Mouse (Mus musculus) midbrain, embryonic 12.5 days (tissue): ENCODE results near the gene Anks1. TPM values are rescaled to one million over a fixed set of nuclear protein-coding genes. Genes with fewer than 3 reads are reported as not detected.

ENCODE experiments used
- ATAC-seq: fragments of 200-750 bp; cut with Nextera tagmentation; 2 replicates; pipeline ENCODE4 v1.8.0; 2017; ENCODE audit warnings: low read depth, moderate TSS enrichment, moderate library complexity; ENCODE audit not compliant: low FRiP score
- H3K27ac ChIP-seq: fragments of 300-500 bp; sonication (generic); replicated peaks from 2 replicates; pipeline ENCODE4 v1.5.1; 2016; ENCODE audit warnings: mild to moderate bottlenecking
- H3K27me3 ChIP-seq: fragments of 300-500 bp; sonication (generic); 2 replicates; pipeline ENCODE4 v1.6.1; 2016; ENCODE audit warnings: mild to moderate bottlenecking
- H3K36me3 ChIP-seq: fragments of 300-500 bp; sonication (generic); 2 replicates; pipeline ENCODE4 v1.6.1; 2016
- H3K4me1 ChIP-seq: fragments of 300-500 bp; sonication (generic); 2 replicates; pipeline ENCODE4 v1.6.1; 2016
- H3K4me2 ChIP-seq: fragments of 300-500 bp; sonication (generic); replicated peaks from 2 replicates; pipeline ENCODE4 v1.6.1; 2016; ENCODE audit warnings: mild to moderate bottlenecking, moderate library complexity
- H3K4me3 ChIP-seq: fragments of 300-500 bp; sonication (generic); 2 replicates; pipeline ENCODE4 v1.5.1; 2016; ENCODE audit warnings: mild to moderate bottlenecking
- H3K9ac ChIP-seq: fragments of 300-500 bp; sonication (generic); replicated peaks from 2 replicates; pipeline ENCODE4 v1.6.1; 2016; ENCODE audit warnings: mild to moderate bottlenecking, moderate library complexity
- H3K9me3 ChIP-seq: fragments of 300-500 bp; sonication (generic); 2 replicates; pipeline ENCODE4 v1.6.1; 2016; ENCODE audit warnings: mild to moderate bottlenecking
- whole genome bisulfite sequencing: fragments of 180-500 bp; shearing (Covaris S2); methylation state at CpG from one replicate; pipeline ENCODE4 v1.1.7; 2016; 5-methylcytosine and 5-hydroxymethylcytosine counted together
- polyA plus RNA-seq: library from polyadenylated mRNA; unstranded; fragments of >200 nt; fragmentation: Nextera tagmentation; extraction: Ambion mirVana; gene quantifications from 2 replicates; pipeline ENCODE4 v1.2.1, GENCODE M21; 2016

Gene Anks1
- polyA plus RNA-seq, 1 experiment from 2014 or later, result 60.7 TPM

DNA sequence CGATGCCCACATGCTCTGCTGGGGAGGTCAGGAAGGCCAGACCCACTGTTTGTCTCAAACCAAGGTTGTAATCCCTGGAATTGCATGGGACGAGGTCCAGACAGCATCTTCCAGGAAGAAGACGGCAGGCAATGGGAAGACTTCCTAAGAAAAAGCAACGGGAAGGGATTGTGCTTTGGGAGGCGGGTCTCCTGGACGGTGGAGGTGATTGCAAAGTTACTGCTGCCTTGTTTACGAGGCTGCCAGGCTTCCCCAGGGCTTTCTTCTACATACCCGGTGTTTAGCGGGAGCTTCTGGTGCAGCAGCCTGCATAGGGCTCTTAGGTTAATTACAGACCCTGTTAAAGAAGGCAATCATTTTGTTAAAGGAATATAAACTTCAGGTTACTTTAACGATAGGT, 119.1 kb downstream of the Anks1 start:
- peaks cover 48% of the 10 kb centered on the region for H3K4me1 ChIP-seq
- H3K9me3 ChIP-seq, result no peaks in the 10 kb centered on the region
- no peak overlapping the region for H3K4me2 ChIP-seq
- no peaks in the 10 kb centered on the region for H3K36me3 ChIP-seq
- H3K9ac ChIP-seq, result no peak overlapping the region
- no peak overlapping the region for H3K4me3 ChIP-seq
- 73% methylated on average over 10 of the region's 10 CpGs for WGBS
- no peak for ATAC-seq
- H3K27ac ChIP-seq, result 0 out of 2 replicates have a peak overlapping the region, but pooled peaks have one; percentile 20
- no peaks in the 10 kb centered on the region for H3K27me3 ChIP-seq

GRCm38 (mm10) chr17:28029308-28029707, 120.2 kb downstream of the Anks1 start:
- Histone ChIP-seq H3K9me3 (no peaks in the 10 kb centered on the region), H3K36me3 (no peaks in the 10 kb centered on the region), H3K9ac (no peak overlapping the region; the same call in 1 of the 2 replicates), H3K27ac (0 out of 2 replicates have a peak overlapping the region, but pooled peaks have one; percentile 25), H3K4me3 (no peak overlapping the region), H3K4me1 (peaks cover 51% of the 10 kb centered on the region), H3K27me3 (no peaks in the 10 kb centered on the region), H3K4me2 (no peak overlapping the region)
- 66% methylated on average over 2 of the region's 2 CpGs for WGBS
- ATAC-seq, result no peak

DNA sequence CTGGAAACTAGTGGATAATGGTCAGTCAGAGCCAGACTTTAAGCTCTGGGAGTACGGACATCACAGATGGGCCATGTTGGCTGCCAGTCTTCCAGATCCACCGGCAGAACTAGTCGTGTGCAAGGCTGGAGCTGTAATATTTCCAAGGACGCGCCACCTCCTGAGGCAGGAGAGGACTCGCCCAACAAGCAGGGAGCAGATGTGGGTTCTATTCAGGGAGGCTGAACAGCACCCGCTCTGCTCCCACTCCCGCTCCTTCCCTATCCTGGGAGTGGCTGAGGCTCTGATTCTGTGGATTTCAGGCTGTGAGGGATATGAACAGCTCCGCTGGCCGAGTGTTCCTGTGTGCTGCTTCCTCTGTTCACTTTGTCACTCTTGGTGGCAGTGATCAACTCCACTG, 121.3 kb downstream of the Anks1 start:
- H3K9ac ChIP-seq, result no peak overlapping the region
- WGBS, result 91% methylated on average over 10 of the region's 10 CpGs
- H3K36me3 ChIP-seq, result no peaks in the 10 kb centered on the region
- H3K4me1 ChIP-seq, result peaks cover 53% of the 10 kb centered on the region
- H3K27ac ChIP-seq, result peak overlapping the region; percentile 10; the same call in 1 of the 2 replicates
- H3K4me3 ChIP-seq, result no peak overlapping the region
- H3K9me3 ChIP-seq, result no peaks in the 10 kb centered on the region
- H3K4me2 ChIP-seq, result no peak overlapping the region
- ATAC-seq, result no peak
- no peaks in the 10 kb centered on the region for H3K27me3 ChIP-seq

DNA sequence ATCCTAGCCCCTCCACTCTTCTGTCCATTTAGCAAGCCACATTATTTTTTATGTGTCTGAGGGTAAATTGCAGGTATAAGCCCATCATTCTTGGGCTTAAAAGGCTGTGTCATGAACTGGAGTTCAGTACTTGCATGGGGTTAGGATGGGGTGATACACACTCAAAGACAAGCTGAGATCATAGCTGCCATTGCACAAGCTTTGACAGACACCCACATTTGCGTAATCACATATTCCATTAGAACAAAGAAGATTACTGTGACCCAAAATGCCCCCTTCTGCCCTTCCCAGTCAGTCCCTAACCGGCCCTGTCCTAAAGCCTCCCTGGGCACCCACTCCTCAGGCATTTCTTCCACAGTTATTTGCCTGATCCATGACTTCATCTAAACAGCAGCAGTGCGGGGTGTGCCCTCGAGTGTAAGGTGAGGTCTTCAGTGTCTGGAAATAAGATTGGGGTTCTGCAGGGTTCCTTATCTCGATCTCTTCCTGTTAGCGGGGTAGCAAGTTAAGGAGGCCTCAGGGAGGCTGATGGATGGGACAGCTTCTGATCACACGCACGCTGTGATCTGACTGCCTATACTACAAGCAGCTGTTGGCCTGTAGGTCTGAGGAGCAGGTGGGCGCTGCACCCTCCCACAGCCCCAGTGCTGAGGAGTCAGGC, 122.3 kb downstream of the Anks1 start:
- H3K27ac ChIP-seq, result no peak overlapping the region
- WGBS, result 83% methylated on average over 9 of the region's 9 CpGs
- H3K9ac ChIP-seq, result no peak overlapping the region
- no peak for ATAC-seq
- H3K27me3 ChIP-seq, result no peaks in the 10 kb centered on the region
- peaks cover 43% of the 10 kb centered on the region for H3K4me1 ChIP-seq
- H3K36me3 ChIP-seq, result no peaks in the 10 kb centered on the region; the same call in 1 of the 2 replicates
- no peak overlapping the region for H3K4me3 ChIP-seq
- no peaks in the 10 kb centered on the region for H3K9me3 ChIP-seq
- H3K4me2 ChIP-seq, result no peak overlapping the region

DNA sequence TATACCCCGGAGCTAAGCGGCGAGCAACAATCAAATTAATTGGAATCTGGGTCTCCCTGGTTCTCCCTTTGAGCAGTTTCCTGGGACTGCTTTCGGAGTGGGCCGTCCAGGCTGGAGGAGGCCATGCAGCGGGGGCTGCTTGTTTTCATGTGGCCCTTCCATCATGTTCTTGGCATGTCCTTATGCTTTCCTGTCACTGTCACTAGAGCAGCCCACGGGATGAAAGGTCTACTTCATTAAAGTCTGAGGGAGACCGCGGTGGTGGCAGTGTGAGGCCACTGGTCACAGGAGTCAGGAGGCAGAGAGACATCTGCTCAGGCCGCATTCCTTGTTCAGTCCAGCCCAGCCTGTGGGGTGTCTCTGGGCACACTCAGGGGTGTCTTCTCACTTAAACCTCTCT, 123.1 kb downstream of the Anks1 start:
- peaks cover 48% of the 10 kb centered on the region for H3K4me1 ChIP-seq
- WGBS, result 73% methylated on average over 10 of the region's 10 CpGs

GRCm38 (mm10) chr17:28033046-28033580, 124.0 kb downstream of the Anks1 start:
- 20% methylated on average over 3 of the region's 3 CpGs for WGBS
- Histone ChIP-seq H3K9me3 (no peaks in the 10 kb centered on the region), H3K4me2 (no peak overlapping the region), H3K27me3 (no peaks in the 10 kb centered on the region), H3K4me1 (peaks cover 52% of the 10 kb centered on the region), H3K36me3 (no peaks in the 10 kb centered on the region; the same call in 1 of the 2 replicates), H3K9ac (0 out of 2 replicates have a peak overlapping the region, but pooled peaks have one; percentile 28), H3K4me3 (no peak overlapping the region), H3K27ac (peak overlapping the region; percentile 83)
- ATAC-seq, result peak; percentile 31; the same call in 1 of the 2 replicates

More for the DNA sequence above, 123.1 kb downstream of the Anks1 start:
- H3K9ac ChIP-seq, result peak overlapping the region; percentile 20; the same call in 1 of the 2 replicates
- H3K27ac ChIP-seq, result peak overlapping the region; percentile 83
- ATAC-seq, result no peak
- H3K4me3 ChIP-seq, result no peak overlapping the region
- no peaks in the 10 kb centered on the region; the same call in 1 of the 2 replicates for H3K36me3 ChIP-seq
- no peaks in the 10 kb centered on the region for H3K9me3 ChIP-seq
- H3K4me2 ChIP-seq, result no peak overlapping the region
- H3K27me3 ChIP-seq, result no peaks in the 10 kb centered on the region

DNA sequence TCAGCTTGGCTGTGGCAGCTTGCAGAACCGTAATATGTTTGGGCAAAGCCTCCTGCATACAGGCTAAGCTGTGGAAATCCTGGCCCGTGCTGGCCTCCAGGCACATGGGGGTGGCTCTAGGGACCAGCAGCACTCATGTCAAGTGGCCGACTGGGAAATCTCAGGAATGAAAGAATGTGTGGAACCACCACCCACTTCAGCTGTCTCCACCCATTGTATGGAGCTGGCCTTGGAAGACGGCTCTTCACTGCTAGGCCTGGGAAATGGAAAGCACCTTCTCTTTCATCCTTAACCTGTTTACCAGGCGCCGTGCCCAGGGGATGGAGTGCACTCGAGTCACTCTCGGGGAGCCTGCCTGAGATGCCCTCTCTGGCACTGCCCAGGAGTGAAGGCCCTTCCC, 125.9 kb downstream of the Anks1 start:
- H3K9me3 ChIP-seq, result no peaks in the 10 kb centered on the region
- H3K4me2 ChIP-seq, result no peak overlapping the region
- 85% methylated on average over 8 of the region's 8 CpGs for WGBS
- H3K27me3 ChIP-seq, result 0 out of 2 replicates have a peak, but pooled peaks cover 2% of the 10 kb centered on the region
- no peak for ATAC-seq
- H3K4me1 ChIP-seq, result peaks cover 48% of the 10 kb centered on the region
- no peak overlapping the region for H3K27ac ChIP-seq
- H3K9ac ChIP-seq, result no peak overlapping the region
- H3K4me3 ChIP-seq, result no peak overlapping the region
- no peaks in the 10 kb centered on the region; the same call in 1 of the 2 replicates for H3K36me3 ChIP-seq

GRCm38 (mm10) chr17:28036813-28037756, 128.0 kb downstream of the Anks1 start:
- peaks cover 59% of the 10 kb centered on the region for H3K4me1 ChIP-seq
- ATAC-seq, result 0 out of 2 replicates have a peak, but pooled peaks have one; percentile 44
- peak overlapping the region; percentile 82 for H3K27ac ChIP-seq
- 0 out of 2 replicates have a peak, but pooled peaks cover 2% of the 10 kb centered on the region for H3K27me3 ChIP-seq
- no peak overlapping the region for H3K4me3 ChIP-seq
- H3K4me2 ChIP-seq, result no peak overlapping the region
- H3K36me3 ChIP-seq, result no peaks in the 10 kb centered on the region; the same call in 1 of the 2 replicates
- no peaks in the 10 kb centered on the region for H3K9me3 ChIP-seq
- H3K9ac ChIP-seq, result no peak overlapping the region; the same call in 1 of the 2 replicates
- 68% methylated on average over 14 of the region's 14 CpGs for WGBS

- Histone ChIP-seq H3K4me3 (peak overlapping the region; percentile 35), H3K36me3 (no peaks in the 10 kb centered on the region; the same call in 1 of the 2 replicates), H3K27ac (peak overlapping the region; percentile 86), H3K27me3 (0 out of 2 replicates have a peak, but pooled peaks cover 2% of the 10 kb centered on the region), H3K9me3 (no peaks in the 10 kb centered on the region), H3K4me2 (peak overlapping the region; percentile 49), H3K4me1 (peaks cover 57% of the 10 kb centered on the region), H3K9ac (peak overlapping the region; percentile 43)
- ATAC-seq, result peak; percentile 76
- WGBS, result 17% methylated on average over 16 of the region's 16 CpGs
Measured at GRCm38 (mm10) chr17:28040620-28041019, 131.5 kb downstream of the Anks1 start.

- 66% methylated on average over 13 of the region's 13 CpGs for WGBS
- Histone ChIP-seq H3K9ac (peak overlapping the region; percentile 43), H3K27me3 (0 out of 2 replicates have a peak, but pooled peaks cover 2% of the 10 kb centered on the region), H3K4me1 (peaks cover 57% of the 10 kb centered on the region), H3K9me3 (no peaks in the 10 kb centered on the region), H3K27ac (peak overlapping the region; percentile 86), H3K36me3 (peaks cover 1% of the 10 kb centered on the region), H3K4me3 (peak overlapping the region; percentile 35), H3K4me2 (peak overlapping the region; percentile 49)
- ATAC-seq, result no peak
Measured at GRCm38 (mm10) chr17:28041298-28041697, 132.2 kb downstream of the Anks1 start.

DNA sequence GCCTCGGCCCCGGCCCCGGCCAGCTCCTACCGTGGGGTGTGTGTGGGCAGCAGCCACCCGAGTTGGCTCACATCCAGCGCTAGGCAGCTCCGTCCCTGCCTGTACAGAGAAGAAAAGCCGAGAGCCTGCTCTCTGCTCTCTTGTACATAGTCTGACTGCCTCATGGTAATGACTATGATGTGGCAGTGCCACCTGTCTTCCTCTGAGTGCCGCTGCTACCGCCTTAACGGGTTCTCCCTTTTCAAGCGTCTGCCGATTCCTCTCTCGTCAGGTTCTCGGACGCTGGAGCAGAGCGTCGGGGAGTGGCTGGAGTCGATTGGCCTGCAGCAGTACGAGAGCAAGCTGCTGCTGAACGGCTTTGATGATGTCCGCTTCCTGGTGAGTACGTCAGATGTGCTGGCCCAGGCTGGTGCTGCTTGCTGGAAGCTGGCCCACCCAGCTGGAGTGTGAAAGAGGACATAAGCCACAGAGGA, 133.2 kb downstream of the Anks1 start:
- Histone ChIP-seq H3K36me3 (peaks cover 8% of the 10 kb centered on the region), H3K27ac (peak overlapping the region; percentile 86), H3K4me3 (peak overlapping the region; percentile 35), H3K4me2 (peak overlapping the region; percentile 49), H3K4me1 (peaks cover 48% of the 10 kb centered on the region), H3K27me3 (0 out of 2 replicates have a peak, but pooled peaks cover 2% of the 10 kb centered on the region), H3K9ac (peak overlapping the region; percentile 43; the same call in 1 of the 2 replicates), H3K9me3 (no peaks in the 10 kb centered on the region)
- WGBS, result 59% methylated on average over 23 of the region's 23 CpGs
- peak; percentile 28 for ATAC-seq
